Mouse (Mus musculus) yolk sac, embryonic 10.5 days (tissue): ENCODE measurements around the gene Dop1b.
A peak's percentile ranks its signal among the peaks of the same experiment; 100 is the strongest.
"Not testable (repeated sequence)": the region's sequence is repeated elsewhere in the genome, so short reads cannot be mapped to it uniquely, and the experiment has no call there.

Experiments
- DNase-seq: peaks from one replicate; pipeline ENCODE4 v3.0.0-alpha.2; 2017; ENCODE audit warnings: low spot score

Gene Dop1b

DNA sequence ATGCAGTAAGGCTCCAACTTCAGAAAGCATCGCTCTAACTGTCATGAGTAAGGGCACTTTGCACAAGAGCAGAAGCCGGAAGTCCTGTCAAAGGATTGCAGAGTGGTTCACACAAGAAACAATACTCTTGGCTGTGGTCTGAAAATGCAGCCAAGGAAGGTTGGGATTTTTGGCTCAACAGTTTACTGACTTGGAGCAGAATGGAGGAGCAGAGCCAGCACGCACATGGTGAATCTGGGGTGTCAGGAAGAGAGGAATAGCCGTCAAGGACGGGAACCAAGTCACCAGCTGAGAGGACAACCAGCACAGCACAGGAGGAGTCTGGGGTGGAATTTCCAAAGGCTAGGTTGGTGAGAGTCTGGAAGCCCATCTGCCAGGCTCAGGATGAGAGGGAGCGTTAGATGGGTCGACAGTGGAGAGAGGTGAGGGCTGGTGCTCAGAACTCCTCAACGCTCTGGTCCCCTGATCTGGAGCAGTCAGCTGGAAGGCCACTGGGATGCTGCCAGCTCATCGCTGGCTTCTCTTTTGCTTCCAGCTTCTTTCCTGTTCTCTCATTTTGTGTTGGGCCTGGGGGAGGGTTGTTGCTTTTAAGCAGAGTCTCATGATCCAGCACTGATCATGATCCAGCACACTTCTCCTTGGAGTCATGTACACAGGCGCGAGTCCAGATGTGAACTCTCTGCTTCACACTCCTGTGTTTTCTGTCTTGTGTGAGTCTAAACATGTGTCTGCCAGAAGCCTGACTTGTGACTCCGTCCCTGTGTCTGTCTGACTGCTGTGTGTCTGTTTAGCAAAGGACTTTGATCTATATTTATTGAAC, 85.5 kb downstream of the Dop1b start:
- DNase-seq, result no peak

DNA sequence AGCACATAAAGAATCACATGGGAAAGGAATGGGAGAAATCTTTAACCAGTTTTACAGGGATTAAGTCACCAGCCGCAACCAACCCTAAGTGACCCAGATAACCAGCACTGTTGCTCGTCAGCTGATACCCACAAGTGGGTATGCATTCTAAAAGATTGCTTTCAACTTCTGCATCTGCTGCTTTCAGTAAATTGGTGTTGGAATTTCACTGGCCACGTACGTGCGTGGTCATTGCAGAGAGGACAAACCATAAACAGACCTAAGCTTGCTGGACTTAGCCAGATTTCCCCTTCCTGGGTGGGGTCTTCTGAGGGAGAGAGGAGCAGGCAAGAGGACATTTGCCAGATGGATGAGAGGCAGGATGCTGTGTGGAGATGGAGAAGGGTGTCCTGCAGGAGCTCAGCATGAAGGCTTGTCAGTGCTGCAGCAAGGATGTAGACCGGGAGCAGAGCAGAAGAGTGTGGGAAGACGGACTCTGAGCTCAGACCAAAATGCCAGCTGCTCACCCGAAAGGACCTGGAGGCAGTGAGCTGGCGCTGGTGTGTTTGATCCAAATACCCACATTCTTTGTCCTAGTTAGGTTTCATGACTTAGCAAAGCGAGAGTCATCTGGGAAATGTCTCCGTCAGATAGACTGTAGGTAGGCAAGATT, 86.3 kb downstream of the Dop1b start:
- DNase-seq, result peak; percentile 24

DNA sequence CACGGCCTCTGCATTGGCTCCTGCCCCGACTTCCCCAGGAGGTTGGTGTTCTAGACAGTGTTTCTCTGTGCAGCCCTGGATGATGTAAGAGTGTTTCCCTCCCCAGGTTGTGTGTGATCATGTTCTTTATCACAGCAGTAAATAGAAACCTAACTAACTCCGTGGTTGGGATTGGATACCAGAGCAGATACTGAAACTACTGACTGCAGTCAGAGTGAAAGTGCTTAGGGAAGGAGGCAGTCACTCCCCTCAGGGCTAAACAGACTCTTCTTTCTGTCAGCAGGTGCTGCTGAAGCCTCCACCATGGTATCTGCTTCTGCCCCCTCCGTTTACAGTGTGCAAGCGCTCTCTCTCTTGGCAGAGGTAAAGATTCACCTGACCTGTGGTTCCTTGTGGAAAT, 86.9 kb downstream of the Dop1b start:
- DNase-seq, result no peak

DNA sequence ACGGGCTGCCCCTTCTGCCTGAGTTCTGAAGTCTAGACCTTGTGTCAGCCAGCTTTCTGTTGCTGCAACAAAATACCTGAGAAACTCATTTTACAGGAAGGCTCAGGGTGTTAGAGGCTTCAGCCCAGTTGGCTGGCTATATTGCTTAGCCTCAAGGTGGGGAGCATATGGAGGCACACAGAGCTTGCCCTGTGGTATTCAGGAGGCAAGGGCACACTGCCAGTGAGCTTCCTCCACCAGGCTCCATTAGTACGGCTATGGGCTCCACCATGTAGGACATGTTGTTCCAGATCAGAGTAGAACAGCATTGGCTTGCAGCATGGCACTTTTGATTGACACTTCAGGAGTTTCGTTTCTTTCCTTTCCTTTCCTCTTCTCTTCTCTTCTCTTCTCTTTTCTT, 87.4 kb downstream of the Dop1b start:
- DNase-seq, result no peak

DNA sequence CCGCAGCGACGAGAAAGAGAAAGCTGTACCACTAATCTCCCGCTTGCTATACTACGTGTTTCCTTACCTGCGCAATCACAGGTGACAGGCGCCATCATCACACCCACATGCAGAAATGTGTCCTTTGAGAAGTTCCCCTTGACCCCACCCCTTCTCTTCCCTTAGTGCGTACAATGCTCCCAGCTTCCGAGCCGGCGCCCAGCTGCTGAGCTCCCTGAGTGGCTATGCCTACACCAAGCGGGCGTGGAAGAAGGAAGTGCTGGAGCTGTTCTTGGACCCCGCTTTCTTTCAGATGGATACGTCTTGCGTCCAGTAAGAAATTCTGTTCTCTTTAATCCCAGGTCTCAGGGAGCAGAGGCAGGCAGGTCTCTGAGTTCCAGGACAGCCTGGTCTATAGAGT, 88.2 kb downstream of the Dop1b start:
- DNase-seq, result no peak

DNA sequence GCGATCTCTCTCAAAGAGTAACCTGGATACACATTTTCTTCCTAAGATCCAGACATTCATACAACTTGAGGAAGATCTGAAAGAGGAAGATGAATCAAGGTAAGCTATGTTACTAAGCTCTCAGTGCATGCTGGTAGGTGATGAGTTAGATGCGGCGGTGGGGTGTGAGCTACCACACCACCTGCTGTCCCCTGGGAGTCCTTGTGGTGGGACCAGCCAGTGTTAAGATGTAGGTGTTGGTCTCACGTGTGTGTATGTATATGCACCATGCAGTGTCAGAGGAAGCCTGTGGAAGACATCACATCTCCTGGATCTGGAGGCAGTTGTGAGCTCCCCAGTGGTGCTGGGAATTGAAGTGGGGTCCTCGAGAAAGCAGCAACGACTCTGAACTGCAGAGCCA, 95.5 kb downstream of the Dop1b start:
- DNase-seq, result no peak

DNA sequence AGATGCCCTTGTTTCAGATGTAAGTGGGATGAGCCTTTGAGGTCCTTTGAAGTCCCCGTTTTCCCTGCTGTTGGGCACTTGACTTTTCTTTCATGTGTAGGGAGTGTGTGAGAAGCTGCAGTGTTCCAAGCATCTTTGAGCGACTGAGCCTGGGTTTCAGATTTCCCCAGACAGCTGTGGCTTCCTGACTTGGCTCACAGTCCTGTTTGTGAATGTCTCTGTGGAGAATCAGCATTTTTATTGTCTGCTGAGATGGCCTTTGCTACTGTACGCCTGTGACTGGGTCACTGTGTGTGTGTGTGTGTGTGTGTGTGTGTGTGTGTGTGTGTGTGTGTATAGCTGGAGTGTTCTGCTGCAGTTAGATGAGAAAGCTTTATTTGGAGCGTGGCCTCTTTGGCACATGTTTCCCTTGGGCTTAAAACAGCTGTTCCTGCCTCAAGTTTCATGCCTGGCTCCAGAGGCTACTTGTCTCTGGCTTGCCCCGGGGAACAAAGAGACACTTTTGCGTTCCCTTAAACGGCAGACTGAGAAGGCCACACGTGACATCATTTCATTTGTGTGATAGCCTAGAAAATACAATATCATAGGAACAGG, 96.4 kb downstream of the Dop1b start:
- DNase-seq, result no peak

DNA sequence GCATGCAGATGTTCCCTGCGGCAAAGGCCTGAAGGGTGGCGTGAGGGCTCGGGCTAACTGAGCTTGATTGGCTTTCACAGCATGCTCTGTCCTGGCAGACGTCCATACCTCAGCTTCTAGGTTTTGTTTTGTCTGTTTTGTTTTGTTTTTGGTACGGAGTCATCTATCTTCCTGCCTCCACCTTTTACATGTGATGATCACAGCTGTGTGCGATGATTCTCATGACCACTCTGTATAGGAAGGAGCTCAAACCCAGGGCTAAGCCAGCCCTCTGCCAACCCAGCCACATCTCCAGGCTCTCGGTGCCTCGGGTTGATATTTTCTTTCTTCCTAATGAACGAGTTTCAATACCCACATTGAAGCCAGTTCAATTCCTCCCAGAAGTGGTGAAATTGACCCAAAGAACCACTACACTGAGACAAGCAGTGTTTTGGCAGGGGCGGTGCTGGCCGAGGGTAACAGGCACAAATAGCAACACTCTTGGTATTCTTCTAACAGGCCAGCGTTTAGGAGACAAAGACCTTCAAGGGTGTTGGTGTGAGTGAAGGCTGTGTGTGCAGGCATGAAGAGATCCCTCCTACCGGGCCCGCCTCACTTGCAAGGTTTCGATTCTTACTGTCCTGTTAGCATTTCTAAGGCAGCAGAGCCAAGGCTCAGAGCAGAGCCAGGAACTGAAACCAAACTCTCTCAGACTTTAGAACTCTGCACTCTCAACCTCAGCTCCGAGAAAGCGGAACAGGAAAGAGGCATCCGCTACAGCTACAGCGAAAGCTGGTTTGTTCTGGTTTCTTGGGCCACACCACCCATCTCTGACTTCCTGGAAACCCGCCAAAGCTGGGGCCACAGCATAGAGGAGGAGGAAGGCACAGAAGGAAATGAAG, 104.4 kb downstream of the Dop1b start:
- peak; percentile 62 for DNase-seq

DNA sequence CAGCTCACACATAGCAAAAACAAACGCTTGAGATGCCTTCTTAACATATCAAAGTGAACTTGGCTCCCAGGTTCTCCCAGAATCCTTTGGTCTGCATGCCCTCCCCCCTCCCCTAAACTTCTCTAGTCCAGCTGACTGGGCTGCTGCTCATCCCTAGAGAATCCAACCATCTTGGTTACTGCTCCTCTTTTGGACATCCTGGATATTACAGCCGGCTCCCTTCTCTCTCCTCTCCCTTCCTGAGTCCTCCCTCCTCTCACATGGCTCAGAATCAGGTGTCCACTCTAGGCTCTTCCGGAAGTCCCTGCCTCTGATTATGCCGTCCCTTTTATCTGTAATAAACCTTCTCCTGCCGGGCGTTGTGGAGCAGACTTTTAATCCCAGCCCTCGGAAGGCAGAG, 105.2 kb downstream of the Dop1b start:
- no peak for DNase-seq

DNA sequence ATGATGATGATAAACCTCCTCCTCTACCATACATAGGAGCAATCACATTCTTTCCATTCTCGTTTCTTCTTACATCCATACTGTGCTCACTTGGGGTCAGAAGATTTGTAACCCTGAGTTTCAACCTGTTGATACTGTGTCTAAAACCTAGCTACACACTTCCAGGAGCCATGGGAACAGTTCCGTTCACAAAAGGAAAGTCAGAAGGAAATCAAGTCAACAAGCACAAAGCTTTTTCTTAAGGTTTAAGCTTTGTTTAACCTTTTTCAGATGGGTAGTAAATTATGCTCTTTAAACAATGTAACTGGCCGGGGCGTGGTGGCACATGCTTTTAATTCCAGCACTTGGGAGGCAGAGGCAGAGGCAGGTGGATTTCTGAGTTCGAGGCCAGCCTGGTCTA, 105.7 kb downstream of the Dop1b start:
- DNase-seq, result no peak

DNA sequence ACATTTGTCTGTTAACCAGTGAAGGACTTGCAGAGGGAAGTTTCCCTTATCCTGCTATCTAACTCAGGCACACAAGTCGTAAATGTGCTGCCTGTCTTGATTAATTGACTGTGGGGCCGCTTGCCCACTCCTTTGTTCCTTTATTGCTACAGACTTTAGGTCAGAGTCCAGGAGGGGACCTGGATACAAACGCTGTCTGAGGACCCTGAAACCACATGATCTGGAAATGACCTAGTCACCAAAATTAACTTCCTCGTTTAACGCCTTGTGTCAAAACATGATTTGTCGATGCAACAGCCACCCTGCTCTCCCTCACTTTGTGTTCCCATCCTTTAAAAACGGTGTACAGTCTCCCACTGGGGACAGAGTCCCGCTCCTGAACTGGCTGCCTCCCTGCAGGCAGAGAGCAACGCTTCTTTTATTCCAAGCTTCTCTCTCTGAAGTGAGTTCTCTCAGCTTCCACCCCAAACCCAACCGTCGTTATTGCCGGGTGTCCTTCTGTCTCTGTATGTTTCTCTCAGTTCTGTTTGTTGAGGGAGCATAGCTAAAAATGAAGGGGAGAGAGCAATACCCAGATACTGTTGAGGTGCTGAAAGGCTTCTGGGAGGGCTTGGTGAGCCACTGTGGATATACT, 107.1 kb downstream of the Dop1b start:
- DNase-seq, result peak; percentile 42

DNA sequence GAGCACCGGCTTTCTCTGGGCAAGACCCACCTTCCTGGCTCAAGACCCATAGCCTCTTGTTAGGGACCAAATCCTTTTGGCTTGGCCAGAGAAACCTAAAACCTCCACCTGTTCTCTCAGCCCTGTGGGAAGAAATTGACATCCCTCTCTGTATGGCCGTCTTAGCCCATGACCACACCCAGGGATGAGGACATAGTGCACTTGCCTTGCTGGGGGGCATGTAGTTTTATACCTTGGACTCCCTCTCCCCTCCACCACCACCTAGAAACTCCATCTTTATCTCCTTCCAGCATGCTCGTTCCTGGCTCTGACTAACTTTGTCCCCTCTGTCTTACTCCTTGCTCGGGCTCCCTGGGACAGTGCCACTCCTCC, 107.6 kb downstream of the Dop1b start:
- no peak for DNase-seq

DNA sequence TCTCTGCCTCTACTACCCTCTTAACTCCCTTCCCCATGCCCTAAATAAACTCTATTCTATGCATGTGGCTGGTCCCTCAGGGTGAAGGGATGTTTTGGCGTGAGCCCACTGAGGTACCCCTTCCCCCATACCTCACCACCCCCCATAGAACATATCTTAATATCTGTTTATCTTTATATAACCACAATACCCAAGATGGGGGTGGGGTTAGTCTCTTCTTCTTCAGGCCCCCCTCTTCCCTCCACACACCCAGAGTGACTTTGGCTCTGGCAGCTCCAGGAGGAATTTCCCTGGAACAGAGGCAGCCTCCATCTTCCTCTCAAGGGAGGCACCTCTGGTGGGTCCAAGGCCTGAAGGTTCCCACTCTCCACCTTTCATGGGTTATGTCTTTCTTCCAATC, 108.3 kb downstream of the Dop1b start:
- no peak for DNase-seq

DNA sequence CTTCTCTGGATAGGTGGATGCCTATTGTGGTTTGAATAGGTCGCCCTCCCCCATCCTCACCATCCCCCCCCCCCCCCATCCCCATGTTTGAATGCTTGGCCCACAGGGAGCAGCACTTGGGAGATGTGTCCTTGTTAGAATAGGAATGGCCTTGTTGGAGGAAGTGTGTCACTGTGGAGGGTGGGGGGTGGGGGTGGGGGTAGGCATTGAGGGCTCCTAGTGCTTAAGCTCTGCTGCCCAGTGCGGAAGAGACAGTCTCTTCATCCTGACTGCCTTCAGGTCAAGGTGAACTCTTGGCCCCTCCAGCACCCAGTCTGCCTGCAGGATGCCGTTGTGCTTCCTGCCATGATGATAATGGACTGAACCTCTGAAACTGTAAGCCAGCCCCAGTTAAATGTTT, 110.0 kb downstream of the Dop1b start:
- no peak for DNase-seq

DNA sequence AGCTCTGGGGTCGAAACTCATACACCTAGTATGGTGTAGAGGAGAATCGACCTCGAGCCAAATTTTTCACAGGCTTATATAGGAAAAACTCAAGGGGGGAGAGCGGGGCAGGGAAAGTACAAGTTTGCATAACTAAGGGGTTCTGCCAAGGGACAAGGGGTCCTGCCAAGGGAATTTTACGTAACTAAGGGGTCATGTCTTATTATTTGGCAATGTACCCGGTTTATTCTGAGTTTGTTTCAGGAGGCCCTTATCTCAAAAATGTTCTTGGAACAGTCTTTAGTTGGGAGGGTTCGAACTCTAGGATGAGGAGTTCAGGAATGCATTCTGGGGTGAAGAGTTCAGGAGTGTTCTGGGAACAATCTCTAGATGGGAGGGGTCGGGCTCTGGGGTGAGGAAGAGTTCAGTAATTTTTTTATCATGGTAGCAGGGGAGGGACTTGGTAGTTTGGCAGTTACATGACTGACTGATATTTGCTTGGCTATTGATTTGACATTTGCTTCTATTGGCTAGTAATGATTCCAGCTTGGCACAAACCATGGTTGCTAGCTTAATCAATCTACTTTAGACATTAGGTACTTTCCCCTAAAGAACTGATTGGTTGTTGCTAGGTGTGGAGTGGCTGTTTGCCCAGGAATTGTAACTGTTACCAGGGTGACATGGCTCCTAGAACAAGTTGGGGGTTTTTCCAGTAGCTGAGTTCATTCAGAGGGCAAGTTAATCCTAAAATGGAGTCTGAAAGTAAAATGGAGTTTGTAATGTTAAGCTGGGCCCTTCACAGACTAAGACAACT, 110.9 kb downstream of the Dop1b start:
- DNase-seq, result not testable (repeated sequence)

DNA sequence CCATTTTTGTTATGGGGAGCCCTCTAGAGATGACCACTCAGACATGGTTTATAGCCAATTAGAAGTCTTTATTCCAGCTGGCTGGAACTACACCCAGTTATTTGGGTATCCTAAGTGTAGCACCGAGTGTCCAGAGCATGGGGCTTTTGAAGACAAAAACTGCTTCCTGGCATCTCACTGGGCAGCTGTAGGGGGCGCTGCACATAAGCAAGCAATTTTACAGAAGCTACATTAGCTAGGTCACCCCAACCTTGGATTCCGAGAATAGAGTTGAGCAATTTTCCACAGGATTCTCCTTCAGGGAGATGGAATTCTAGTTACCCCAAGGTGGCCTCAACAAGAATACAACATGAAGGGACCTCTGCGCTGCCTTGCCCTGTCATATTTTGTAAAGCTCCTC, 113.1 kb downstream of the Dop1b start:
- no peak for DNase-seq

DNA sequence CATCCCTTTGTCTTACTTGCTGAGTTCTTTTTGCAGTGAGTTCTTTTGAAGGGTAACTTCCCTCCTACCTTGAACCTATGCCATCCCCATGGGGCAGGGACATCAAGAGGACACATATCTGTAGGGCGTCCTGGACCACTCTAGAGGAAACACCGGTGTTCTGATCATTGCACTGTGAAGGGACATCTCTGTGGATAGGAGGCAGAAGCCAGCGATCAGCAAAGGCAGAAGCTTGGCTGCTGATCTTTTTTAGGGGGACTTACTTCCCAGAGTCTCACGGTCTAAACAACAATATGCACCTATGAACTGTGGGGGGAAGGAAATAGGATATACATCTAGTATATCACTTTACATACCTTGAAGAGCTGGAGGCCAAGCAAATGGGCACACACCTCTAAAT, 113.8 kb downstream of the Dop1b start:
- DNase-seq, result no peak

DNA sequence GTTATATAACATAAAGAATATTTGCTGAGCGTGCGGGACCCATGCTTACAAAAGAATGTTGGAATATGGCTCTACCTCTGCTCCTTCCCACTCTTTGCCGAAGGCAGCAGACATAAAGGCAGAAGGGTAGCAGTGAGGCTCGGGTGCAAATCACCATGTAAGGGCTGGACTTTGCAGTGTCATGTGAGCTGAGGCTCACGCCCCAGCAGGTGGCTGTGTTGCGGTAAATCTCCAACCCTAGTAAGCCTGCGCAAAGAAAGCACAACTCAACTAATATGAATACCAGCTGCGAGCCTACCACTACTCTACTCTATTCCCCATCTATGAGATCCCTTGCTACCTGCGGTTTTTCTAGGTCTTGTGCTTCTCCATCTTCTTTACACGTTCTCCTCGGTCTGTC, 114.3 kb downstream of the Dop1b start:
- no peak for DNase-seq

DNA sequence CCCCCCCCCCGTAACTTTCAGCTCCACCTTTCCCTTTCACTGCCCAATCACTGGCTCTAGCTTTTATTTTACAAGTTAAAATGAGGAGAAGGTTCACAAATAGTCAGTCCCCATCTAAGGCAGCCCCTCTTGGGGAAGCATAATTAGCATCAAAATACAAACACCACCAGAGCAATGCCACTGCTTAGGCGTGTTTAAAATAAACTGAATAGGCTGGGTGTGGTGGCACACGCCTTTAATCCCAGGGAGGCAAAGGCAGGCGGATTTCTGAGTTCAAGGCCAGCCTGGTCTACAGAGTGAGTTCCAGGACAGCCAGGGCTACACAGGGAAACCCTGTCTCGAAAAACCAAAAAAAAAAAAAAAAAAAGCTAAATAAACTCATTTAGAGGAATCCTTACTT, 114.8 kb downstream of the Dop1b start:
- DNase-seq, result not testable (repeated sequence)

DNA sequence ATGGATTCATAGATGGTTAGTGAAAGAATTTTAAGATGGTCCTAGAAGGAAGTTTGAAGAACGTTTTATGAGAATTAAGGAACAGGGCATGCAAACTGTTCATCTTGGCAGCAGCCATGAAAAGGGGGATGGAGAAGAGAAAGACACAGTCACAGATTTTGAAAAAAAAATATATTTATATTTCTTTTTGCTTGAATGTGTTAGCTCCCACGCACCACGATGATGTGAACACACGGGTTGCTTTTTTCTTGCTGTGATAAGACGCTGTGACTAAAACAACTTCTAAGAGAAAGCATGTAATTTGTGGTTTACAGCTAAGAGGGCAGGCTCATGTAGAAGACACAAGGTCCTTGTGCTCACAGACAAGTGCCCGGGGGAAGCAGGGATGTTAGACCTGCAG, 115.2 kb downstream of the Dop1b start:
- no peak for DNase-seq

DNA sequence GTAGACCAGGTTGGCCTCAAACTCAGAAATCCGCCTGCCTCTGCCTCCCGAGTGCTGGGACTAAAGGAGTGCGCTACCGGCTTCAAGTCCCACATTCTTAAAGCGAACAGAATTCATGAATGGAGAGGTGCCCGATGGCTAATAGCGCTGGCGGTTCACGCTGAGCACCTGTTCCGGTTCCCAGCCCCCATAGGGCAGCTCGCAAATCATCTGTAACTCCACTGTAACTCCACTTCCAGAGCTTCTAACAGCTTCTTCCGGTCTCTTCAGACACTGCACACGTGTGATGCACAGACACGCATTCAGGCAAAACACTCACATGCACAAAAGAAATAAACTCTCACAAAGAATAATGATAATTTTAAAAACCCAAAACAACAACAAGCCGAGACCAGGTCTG, 117.8 kb downstream of the Dop1b start:
- DNase-seq, result no peak
